Mouse (Mus musculus): ENCODE measurements at regions not wholly inside any gene's neighbourhood (a gene's known extent, or its start where the extent isn't known, plus 50 kb on each side); places are given as distances from the start of the nearest gene placed in this dataset.

GRCm38 (mm10) chr4:142465226-142465625 is 226.0 kb upstream of the Kazn start:
- no peak for DNase-seq

- DNase-seq, result no peak
Measured at GRCm38 (mm10) chr4:142464066-142464465, 224.9 kb upstream of the Kazn start.

- no peak for DNase-seq
Measured at GRCm38 (mm10) chr4:142460468-142461086, 221.4 kb upstream of the Kazn start.

DNA sequence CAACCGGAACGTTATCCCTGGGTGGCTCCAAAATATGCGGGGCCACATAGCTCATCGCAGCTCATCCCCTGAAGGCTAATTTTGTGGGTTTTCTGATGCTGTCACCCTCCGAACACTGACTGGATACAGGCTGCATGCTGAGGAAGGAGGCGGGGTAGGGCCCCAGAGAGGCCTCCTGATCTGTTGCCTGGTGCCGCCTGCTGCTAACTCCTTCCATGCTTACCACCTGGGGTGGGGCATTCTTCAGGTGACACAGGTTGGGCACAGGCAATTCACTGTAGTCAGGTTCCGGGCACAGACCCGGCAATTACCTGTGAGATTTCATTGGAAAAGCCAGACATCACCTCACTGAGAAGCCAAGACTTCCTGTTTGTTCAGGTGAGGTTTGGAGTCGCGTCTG is 213.4 kb upstream of the Kazn start:
- no peak for DNase-seq

DNA sequence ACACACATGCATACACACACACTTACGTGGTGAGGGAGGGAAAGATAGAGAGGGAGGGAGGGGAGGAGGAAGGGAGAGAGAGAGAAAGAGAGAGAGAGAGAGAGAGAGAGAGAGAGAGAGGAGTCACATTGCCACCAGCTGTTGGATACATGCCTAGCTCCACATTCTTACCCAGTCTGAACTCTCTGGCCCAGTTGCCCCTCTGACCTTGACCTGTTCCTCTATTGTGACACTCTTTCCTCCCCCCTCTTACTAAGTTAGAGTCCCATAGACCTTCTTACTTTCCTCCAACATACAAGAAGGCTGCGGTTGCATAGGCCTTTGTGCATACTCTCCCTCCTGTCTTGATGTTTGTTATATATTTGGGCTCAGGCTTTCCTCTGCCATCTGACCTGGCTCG is 211.7 kb upstream of the Kazn start:
- no peak for DNase-seq

- no peak for DNase-seq
Measured at GRCm38 (mm10) chr4:142449713-142450112, 210.5 kb upstream of the Kazn start.

- no peak for DNase-seq
Measured at GRCm38 (mm10) chr4:142449198-142449702, 210.0 kb upstream of the Kazn start.

GRCm38 (mm10) chr4:142447529-142447928 is 208.3 kb upstream of the Kazn start:
- peak; percentile 7 to 13 for DNase-seq

- peak in 1 of 2 experiments; percentile 7 for DNase-seq
Measured at GRCm38 (mm10) chr4:142441045-142441444, 201.8 kb upstream of the Kazn start.

DNA sequence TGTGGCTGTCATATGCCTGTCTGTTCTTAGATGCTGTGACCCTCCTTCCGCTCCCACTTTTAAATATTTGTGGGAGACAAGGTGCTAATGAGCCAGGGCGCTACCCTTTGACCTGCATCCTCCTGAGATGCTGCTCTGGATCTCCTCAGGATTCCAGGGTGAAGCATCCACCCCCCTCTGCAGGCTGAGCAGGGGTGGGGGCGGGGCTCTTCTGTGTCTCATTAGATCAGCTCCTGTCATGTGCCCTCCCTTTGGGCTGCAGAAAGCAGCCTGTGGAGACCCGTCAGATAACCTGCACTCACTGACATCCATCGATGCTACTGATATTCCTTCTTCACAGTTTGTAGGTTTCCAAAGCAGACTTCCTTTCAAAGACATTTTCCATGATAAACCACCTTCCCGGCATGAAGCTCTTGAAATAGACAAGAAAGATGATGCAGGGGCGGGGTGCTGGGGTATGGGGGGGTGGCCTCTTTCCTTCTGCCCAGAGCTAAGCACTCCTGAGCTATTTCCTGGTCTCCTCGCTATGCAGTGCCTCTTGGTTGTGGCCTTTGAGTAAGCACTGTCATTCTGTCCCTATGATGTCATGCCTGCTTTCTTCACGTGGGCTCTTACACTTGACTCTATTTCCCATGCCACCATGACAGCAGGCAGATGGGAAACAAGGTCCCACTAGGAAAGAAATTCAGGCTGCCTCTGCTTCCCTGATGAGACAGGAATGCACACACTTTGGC is 200.4 kb upstream of the Kazn start:
- no peak for DNase-seq

DNA sequence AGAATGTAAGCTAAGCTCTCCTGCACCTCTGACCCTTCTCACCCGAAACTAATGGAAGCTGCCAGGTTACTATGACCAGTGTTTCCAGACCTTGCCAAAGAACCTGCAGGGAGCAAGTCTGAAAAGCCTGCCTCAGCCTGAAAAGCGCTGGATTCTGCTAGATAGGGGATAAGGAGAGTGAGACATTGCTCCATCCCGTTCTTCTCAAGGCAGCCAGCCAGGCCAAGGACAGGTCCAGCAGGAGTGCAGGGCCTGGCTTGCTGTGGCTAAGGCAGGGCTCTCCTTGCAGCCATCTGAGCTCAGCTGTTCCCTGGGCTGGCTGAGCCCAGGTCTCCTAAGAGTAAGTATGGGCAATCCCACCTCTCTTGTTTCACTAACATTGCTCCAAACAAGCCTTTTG is 185.4 kb upstream of the Kazn start:
- DNase-seq, result peak; percentile 50 to 53

DNA sequence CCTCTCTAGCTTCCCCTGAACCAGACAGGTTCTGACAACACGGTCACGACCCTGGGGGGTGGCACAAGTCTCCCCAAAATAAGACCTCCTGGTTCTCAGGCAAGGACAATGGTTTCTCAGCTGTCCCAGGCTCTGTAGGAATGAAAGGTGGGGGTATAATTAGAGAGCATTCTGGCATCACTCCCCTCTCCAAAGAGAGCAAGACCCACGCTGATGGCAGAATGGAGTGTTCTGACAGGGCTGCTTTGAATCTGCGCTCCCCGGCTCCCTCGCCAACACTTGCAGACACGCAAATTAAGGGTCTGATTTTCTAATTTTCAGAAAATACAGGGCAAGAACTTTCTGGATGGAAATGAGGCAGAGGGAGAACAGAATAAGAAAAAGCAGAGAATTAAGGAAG is 181.2 kb upstream of the Kazn start:
- DNase-seq, result no peak

DNA sequence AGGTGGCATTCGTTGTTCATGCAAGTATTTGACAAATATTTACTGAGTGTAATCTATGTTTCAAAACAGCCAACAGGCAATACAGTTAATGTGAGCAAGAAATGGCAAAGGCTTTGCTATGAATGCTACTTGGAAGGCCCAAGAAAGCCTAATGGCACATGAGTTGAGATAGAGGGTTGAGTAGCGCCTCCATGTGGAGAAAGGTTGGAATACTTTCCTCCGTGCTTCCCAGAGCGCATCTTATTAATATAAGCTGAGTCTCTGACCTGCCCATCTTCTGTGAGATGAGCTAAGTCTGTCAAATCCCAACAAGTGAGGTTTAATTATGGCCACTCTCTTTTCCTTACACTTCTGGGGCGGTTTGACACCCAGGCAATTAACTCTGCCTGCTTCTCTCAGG is 175.7 kb upstream of the Kazn start:
- DNase-seq, result no peak

DNA sequence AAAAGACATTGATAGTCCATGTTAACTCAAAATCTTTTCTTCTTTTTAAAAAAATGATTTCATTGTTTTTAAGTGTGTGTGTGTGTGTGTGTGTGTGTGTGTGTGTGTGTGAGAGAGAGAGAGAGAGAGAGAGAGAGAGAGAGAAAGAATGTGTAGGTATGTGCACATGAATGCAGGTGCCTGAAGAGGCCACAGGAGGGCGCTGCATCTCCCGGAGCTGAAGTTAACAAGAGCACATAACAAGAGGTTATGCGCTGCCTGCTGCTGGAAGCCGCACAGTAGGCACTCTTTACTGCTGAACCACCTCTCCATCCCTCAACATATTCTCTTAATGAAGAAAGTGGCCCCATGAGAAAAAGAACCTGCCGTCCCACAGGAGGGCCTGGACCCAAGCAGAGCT is 172.6 kb upstream of the Kazn start:
- no peak for DNase-seq

- DNase-seq, result peak; percentile 58 to 70
Measured at GRCm38 (mm10) chr4:142410596-142411573, 171.7 kb upstream of the Kazn start.

DNA sequence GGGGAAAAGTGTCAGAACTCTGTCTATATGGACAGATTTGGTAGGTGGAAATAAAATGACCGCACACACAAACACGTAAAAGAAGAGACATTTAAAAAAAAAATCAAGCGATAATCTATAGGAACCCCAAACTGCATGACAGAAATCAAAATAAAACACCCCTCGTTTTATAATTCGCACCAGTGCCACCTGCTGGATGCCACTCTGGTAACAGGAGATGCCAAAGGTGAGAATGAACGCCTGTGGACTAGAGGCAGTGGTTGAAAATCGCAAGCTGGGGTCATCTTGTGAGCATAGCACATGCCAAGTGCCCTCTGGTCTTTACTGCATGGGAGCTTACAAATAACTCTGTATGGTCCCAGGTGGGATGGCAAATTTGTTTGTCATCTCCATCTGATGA is 158.7 kb upstream of the Kazn start:
- DNase-seq, result no peak

DNA sequence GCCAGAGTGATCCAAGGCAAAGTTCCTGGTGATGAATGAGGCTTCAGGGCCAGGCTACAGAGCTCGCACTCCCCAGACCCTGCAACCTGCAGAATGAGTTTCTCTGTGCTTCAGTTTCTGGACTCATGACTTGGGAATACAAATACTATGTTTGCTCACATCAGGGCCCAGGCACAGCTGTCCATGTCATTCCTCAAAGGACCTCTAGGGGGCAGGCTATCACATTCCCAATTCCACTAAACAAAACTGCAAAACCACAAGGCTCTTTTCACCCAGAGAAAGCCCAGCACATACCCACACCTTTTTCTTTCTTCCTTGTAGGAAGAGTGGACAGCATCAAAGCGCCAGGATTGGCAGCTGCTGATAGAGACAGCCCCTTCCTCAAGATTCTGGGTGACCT is 153.7 kb upstream of the Kazn start:
- peak; percentile 6 to 62 for DNase-seq

- no peak for DNase-seq
Measured at GRCm38 (mm10) chr4:142390531-142391195, 151.5 kb upstream of the Kazn start.

GRCm38 (mm10) chr4:142388476-142388875 is 149.3 kb upstream of the Kazn start:
- DNase-seq, result no peak

DNA sequence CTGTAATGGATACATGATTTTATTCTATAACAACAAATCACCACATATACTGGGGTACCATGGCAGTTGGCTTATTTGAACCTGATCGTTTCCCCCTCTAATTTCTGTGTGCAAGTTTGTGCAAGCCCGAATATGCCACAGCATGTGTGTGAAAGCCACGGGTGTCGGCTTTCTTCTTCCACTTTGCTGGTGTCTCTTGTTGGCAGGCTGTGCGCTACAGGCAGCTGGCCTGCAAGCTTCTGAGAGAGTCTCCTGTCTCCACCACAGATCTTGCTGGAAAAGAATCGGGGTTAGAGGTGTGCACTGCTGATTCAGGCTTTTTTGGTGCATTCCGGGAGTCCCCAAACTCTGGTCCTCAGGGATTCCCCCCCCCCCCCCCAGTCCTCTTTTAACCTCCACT is 142.0 kb upstream of the Kazn start:
- DNase-seq, result no peak

DNA sequence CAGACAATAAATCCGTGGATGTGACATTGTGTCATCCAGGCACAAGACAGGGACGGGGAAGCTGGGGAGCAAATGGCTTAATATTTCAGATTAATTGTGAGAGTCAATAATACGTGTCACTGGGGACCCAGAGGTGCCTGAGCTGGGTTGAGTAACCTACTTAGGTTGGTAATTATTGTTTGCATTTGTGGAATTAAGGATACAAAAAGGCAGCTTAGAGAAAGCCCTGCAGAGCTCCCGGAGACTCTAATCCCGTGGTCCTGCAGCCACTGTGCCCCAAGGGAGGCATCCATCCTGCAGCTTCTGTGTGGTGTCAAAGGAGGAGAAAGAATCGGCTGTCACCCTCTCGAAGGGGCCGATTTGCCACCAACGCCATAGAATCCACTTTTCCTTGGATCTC is 139.3 kb upstream of the Kazn start:
- DNase-seq, result no peak

DNA sequence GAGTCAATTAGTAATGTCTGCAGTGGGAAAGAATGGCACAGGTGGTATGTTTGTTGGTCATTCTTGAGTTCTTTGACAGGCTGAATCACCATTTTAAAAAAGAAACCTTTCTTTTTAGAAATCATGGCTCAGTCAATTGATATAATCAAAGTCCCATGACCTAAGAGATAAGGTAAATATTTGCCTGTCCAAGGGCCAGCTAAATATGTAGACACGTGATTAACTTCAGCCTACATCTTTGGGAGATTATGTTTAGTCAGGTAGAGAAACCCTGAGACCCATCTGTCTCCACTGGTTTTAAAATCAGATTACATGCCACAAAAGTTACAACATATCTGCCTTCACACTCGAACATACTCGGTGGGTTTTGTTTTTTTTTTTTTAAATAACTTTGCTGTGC is 128.6 kb upstream of the Kazn start:
- DNase-seq, result no peak
